Mouse (Mus musculus) gonadal fat pad, adult 2 months (tissue): Measurements from ENCODE around the gene Siae. TPM values are rescaled to one million over a fixed set of nuclear protein-coding genes. Genes with fewer than 3 reads are reported as not detected.

Source experiments
- DNase-seq: peaks from one replicate; pipeline ENCODE4 v3.0.0-alpha.2; 2012; ENCODE audit warnings: low read depth
- polyA plus RNA-seq: library from polyadenylated mRNA; depleted of rRNA; stranded (reverse); fragments of >200 nt; gene quantifications from 2 replicates; pipeline ENCODE4 v1.2.3, GENCODE M21; 2012; rRNA removed

Gene Siae
- polyA plus RNA-seq, 1 experiment = 14.4 TPM

DNA sequence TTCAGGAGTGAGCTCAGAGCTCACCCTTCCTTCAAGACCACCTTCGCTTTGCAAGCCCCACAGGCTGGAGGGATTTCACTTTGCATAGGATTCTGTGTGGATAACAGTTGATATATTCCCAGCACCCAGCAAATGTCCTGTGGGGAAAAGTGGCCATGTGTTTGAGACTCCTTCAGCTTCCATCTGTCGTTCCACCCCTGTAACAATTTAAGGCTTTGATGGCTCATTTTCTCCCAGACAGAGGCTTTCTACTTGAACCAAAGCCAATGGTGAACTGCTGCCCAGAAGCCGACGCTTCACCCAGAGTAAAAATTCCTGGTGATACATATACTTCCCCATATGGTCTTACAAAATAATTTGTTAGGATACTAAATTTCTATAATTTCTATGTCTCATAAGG lies 119.8 kb downstream of the Siae start:
- DNase-seq = no peak

DNA sequence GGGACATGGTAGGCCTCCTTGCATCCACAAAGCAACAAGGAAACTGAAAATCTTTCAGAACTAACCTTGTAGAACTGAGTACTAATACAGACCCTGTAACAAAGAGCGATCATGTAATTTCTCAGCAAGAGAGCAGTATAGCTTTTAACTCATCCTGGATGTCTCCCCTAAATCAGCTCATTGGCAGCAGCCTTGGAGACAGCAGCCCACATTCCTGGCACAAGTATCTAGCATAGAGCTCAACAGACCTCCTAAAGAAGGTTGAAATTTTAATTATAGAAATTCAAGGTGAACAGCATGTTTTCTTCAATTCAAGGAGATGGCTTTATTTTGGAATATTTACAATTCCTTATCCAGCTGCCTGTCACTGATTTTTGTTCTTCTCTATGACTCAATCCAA lies 125.6 kb downstream of the Siae start:
- DNase-seq = no peak

DNA sequence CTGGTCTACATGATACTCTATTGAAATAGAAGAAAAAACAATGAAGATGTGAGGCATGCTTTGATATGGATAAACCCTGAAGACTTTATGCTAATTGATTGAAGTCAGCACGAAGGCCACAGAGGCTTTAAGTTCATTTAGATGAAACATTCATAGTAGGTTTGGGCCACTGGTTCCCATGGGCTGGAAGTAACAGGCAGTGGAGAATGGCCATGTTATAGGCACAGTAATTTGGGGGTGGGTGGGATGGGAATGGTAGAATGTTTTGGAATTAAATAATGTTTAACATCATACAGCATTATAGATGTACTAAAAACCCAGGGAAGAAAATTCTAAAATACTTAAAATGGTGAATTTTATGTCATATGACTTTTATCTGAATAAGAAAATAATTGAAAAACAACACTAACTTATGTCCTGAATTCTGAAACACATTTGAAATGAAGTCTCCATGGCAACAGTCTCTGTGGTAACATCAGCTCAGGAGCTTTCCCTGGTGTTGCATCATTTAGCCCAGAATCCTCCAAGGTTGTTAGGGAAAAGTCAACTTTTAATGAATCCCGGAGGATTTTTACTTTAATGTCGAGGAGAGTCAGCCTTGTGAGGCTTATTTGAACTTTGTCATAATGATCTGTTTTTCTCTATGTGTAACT lies 131.9 kb downstream of the Siae start:
- no peak for DNase-seq

DNA sequence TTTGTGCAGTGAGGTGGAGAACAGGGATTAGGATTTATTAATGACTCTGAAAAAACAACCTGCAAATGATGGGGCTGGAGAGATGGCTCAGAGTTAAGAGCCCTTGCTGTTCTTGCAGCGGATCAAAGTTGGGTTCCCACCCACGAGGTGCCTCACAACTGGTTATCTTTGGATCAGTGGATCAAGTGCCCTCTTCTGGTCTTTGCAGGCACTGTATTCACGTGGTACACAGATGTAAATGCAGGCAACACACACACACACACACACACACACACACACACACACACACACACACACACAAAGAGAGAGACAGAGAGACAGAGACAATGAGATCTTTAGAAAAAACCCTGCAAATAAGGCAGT lies 132.4 kb downstream of the Siae start:
- no peak for DNase-seq

DNA sequence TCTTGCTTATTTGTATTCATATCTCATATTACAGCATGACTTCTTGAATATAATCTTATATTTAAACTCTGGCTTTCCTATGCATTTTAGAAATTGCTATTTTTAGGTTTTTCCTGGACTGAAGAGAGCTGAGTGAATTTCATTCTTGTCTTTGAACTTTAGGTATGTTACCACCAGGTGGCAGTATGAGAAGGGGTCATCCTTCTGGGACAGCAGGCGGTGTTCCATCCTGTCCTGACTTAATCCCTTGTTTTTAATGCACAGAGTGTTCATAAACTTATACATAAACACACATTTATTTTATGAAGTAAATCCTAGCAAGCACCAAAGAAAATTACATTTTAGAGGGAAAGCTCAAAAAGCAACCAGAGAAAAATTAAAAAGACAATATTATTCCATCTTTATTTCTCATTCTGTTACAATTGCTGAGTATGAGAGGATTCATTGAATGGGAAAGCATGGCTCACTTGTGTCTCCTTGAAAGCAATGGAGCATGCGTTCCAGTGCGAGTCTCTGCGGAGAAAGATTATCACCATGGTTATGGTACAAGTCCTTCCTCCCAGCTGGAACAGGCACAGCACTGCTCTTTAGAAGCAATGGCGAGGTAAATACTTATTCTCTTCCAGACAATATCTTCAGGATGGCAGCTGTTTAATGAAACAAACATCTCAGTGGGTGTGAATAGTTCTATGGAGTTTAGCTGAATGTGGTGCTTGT lies 134.6 kb downstream of the Siae start:
- no peak for DNase-seq

Other genes starting within 250 kb of the Siae start
- 0.77 and 1.1 TPM in 2 replicates for gene Ccdc15, start 207.3 kb upstream of the Siae start, polyA plus RNA-seq
- gene Hepacam, start 188.3 kb upstream of the Siae start, polyA plus RNA-seq = 0.32 and 0.51 TPM in 2 replicates
- 27.9 and 34.2 TPM in 2 replicates for gene Robo4, start 153.8 kb upstream of the Siae start, polyA plus RNA-seq
- 0.25 and 0.34 TPM in 2 replicates for gene Robo3, start 122.5 kb upstream of the Siae start, polyA plus RNA-seq
- gene Msantd2, start 66.4 kb upstream of the Siae start, polyA plus RNA-seq = 9.2 and 10.4 TPM in 2 replicates
- 60.9 and 73.5 TPM in 2 replicates for gene Esam, start 27.6 kb upstream of the Siae start, polyA plus RNA-seq
- gene Vsig2, start 16.4 kb upstream of the Siae start, polyA plus RNA-seq = 9.4 and 11.8 TPM in 2 replicates
- 19.3 and 24.3 TPM in 2 replicates for gene Nrgn, start 2.8 kb upstream of the Siae start, polyA plus RNA-seq
- 3.4 and 4.9 TPM in 2 replicates for gene Spa17, start 58.0 kb downstream of the Siae start, polyA plus RNA-seq
- gene Tbrg1, start 101.6 kb downstream of the Siae start, polyA plus RNA-seq = 64.0 and 70.4 TPM in 2 replicates
- not detected in 2 replicates for gene Panx3, start 113.5 kb downstream of the Siae start, polyA plus RNA-seq
- gene Olfr160, start 160.6 kb downstream of the Siae start, polyA plus RNA-seq = not detected in 2 replicates
- not detected in 2 replicates for gene Olfr874, start 189.4 kb downstream of the Siae start, polyA plus RNA-seq
- not detected in 2 replicates for gene Olfr875, start 216.2 kb downstream of the Siae start, polyA plus RNA-seq
- not detected in 2 replicates for gene Olfr876, start 247.3 kb downstream of the Siae start, polyA plus RNA-seq